Mouse (Mus musculus) liver, adult 2 months (tissue): ENCODE measurements at regions not wholly inside any gene's neighbourhood (a gene's known extent, or its start where the extent isn't known, plus 50 kb on each side); places are given as distances from the start of the nearest gene placed in this dataset.

ENCODE experiments used
- DNase-seq: peaks from one replicate; pipeline ENCODE4 v3.0.0-alpha.2; 2011; ENCODE audit warnings: low read depth, low spot score; ENCODE audit errors: extremely low read depth
- H3K27ac ChIP-seq: fragments of 200-500 bp; replicated peaks from 2 replicates; pipeline ENCODE4 v1.5.1; 2012; ENCODE audit warnings: low read depth, mild to moderate bottlenecking, control low read depth, inconsistent platforms, low read length; ENCODE audit not compliant: insufficient read depth
- H3K27me3 ChIP-seq: fragments of 200-500 bp; 2 replicates; pipeline ENCODE4 v1.6.1; 2012; ENCODE audit warnings: mild to moderate bottlenecking, moderate library complexity, low read length, inconsistent platforms; ENCODE audit not compliant: control insufficient read depth, insufficient read depth
- H3K36me3 ChIP-seq: fragments of 200-500 bp; 2 replicates; pipeline ENCODE4 v1.6.1; 2012; ENCODE audit warnings: low read length, inconsistent platforms; ENCODE audit not compliant: control insufficient read depth, insufficient read depth
- H3K4me1 ChIP-seq: fragments of 200-500 bp; 2 replicates; pipeline ENCODE4 v1.6.1; 2011; ENCODE audit warnings: low read length; ENCODE audit not compliant: control insufficient read depth, insufficient read depth
- H3K4me3 ChIP-seq: fragments of 200-500 bp; 2 replicates; pipeline ENCODE4 v1.5.1; 2011; ENCODE audit warnings: low read depth, mild to moderate bottlenecking, control low read depth, low read length, moderate library complexity; ENCODE audit not compliant: insufficient read depth
- H3K79me2 ChIP-seq: fragments of 200-500 bp; 2 replicates; pipeline ENCODE4 v1.6.1; 2012; ENCODE audit warnings: inconsistent platforms, mild to moderate bottlenecking, low read length, moderate library complexity; ENCODE audit not compliant: control insufficient read depth, insufficient read depth
- H3K9ac ChIP-seq: fragments of 200-500 bp; 2 replicates; pipeline ENCODE4 v1.6.1; 2012; ENCODE audit warnings: low read depth, mild to moderate bottlenecking, control low read depth, inconsistent platforms, low read length
- CTCF ChIP-seq: fragments of 200-500 bp; IDR thresholded peaks from 2 replicates; pipeline ENCODE4 v1.5.1; 2011; ENCODE audit warnings: low read depth, low read length, control low read depth
- POLR2A ChIP-seq: fragments of 200-500 bp; IDR thresholded peaks from 2 replicates; pipeline ENCODE4 v1.6.1; 2011; ENCODE audit warnings: low read length, control low read depth; ENCODE audit not compliant: insufficient read depth; ENCODE audit errors: extremely low read depth
- WGBS: fragments of 180-500 bp; shearing (Covaris S2); methylation state at CpG from one replicate; pipeline ENCODE4 v1.1.7; 2018; 5-methylcytosine and 5-hydroxymethylcytosine counted together

DNA sequence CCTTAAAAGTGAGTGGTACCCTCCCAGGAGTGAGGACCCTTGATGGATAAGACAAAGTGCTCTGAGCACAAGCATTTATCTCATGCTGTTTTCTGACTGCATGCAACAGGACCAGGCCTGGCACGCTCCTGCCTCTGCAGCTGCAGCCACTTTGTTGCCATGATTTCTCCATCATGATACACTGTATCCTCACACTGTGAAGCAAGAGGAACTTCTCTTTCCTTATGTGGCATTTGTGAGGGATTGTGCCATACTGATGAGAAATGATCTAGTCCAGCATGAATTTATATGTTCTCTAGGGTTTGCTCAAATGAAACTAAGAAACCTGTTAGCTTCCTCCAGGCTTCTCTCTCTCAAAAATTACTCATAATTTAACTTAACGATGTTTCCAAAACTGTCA is 380.2 kb upstream of the Trib2 start:
- no peak overlapping the region for H3K27ac ChIP-seq
- H3K4me3 ChIP-seq: no peak overlapping the region
- no peaks in the 10 kb centered on the region for H3K27me3 ChIP-seq
- TF ChIP-seq CTCF: no peak
- no peak for TF ChIP-seq POLR2A
- no peaks in the 10 kb centered on the region for H3K79me2 ChIP-seq
- no peaks in the 10 kb centered on the region for H3K4me1 ChIP-seq
- no peak for DNase-seq
- WGBS: 94% methylated on average over 2 of the region's 2 CpGs
- no peaks in the 10 kb centered on the region for H3K36me3 ChIP-seq
- H3K9ac ChIP-seq: no peak overlapping the region

GRCm38 (mm10) chr12:16191803-16192389 is 375.2 kb upstream of the Trib2 start:
- WGBS: 86% methylated on average over 3 of the region's 3 CpGs
- TF ChIP-seq POLR2A (no peak), CTCF (no peak)
- no peaks in the 10 kb centered on the region for H3K79me2 ChIP-seq
- DNase-seq: no peak
- no peak overlapping the region for H3K27ac ChIP-seq
- no peak overlapping the region for H3K4me3 ChIP-seq
- H3K9ac ChIP-seq: no peak overlapping the region
- no peaks in the 10 kb centered on the region for H3K4me1 ChIP-seq
- no peaks in the 10 kb centered on the region for H3K27me3 ChIP-seq
- H3K36me3 ChIP-seq: no peaks in the 10 kb centered on the region

DNA sequence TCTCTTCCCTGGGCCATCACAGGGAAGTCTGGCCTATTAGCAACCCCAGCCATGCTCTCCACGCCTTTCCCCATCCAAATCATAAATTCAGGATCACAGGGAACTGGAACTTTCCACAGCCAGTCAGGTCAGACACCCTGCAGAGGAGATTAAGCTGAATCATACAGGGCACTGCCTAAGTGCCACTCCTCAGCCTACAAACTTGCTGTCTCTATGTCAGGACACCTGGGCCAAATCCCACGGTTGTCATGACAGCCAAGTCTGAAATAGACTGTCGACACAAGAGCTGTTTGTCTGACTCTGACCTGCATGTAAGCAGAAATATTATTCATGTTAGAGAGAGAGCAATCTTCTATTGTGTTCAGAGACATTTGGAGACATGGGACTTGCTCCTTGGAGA is 374.0 kb upstream of the Trib2 start:
- no peak overlapping the region for H3K27ac ChIP-seq
- no peak overlapping the region for H3K4me3 ChIP-seq
- H3K36me3 ChIP-seq: no peaks in the 10 kb centered on the region
- H3K79me2 ChIP-seq: no peaks in the 10 kb centered on the region
- no peak for DNase-seq
- TF ChIP-seq POLR2A (no peak), CTCF (no peak)
- H3K9ac ChIP-seq: no peak overlapping the region
- WGBS: 74% methylated on average over 3 of the region's 3 CpGs
- H3K27me3 ChIP-seq: no peaks in the 10 kb centered on the region
- H3K4me1 ChIP-seq: no peaks in the 10 kb centered on the region

- no peak overlapping the region for H3K4me3 ChIP-seq
- no peaks in the 10 kb centered on the region for H3K36me3 ChIP-seq
- no peaks in the 10 kb centered on the region for H3K4me1 ChIP-seq
- H3K79me2 ChIP-seq: no peaks in the 10 kb centered on the region
- no peak overlapping the region for H3K27ac ChIP-seq
- H3K9ac ChIP-seq: no peak overlapping the region
- TF ChIP-seq CTCF: no peak
- no peaks in the 10 kb centered on the region for H3K27me3 ChIP-seq
- peak; percentile 81 for DNase-seq
Measured at GRCm38 (mm10) chr12:16189441-16189840, 372.7 kb upstream of the Trib2 start.

DNA sequence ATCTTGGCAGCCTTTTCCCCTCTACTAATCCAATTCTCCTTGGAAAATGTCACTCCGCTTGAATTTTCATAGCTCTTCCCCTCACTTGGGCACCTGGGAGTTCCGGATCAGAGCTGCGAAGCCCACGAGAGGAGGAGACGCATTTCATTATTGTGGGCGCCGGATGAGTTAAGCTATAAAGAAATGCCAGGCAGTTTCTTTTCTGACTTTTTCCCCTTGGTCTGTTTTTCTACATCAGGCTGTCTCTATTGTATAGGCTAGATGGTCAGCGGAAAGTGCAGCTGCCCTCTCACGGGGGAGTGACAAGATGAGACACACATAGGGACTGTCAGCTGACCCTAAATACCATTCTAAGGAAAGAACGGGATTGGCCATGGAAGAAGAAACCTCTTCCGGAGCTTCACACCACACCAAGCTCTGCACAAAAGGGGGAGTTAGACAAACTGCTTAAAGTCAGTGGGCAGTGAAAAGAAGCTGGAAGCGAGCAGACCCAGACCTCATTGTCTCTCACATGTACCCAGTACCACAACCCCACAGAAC is 369.3 kb upstream of the Trib2 start:
- Histone ChIP-seq H3K4me3 (no peak overlapping the region), H3K79me2 (no peaks in the 10 kb centered on the region), H3K27ac (no peak overlapping the region), H3K27me3 (no peaks in the 10 kb centered on the region), H3K36me3 (no peaks in the 10 kb centered on the region), H3K4me1 (no peaks in the 10 kb centered on the region), H3K9ac (no peak overlapping the region)
- WGBS: 67% methylated on average over 12 of the region's 12 CpGs
- TF ChIP-seq POLR2A: no peak
- TF ChIP-seq CTCF: no peak
- DNase-seq: no peak

DNA sequence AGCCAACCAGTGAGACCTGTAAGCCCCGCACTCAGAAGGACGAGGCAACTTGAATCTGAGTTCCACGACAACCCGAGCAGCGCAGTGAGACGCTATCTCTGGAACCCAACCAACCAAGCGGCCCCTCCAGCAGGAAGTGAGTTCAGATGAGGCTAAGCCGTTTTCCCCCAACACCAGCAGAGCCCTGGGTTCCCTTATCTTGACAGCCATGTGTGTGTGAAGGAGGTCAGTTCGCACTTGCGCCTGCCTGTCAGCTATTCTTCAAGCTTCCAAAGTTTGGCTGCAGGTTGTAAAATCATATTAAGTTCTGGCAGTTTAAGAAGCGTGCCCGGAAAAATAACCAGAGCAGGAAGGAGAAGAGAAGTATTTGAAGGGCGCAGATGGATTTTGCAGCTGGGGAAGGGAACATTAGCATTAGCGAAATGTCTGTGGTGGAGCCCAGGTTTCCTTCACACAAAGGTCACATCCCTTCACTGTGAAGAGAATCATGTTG is 368.8 kb upstream of the Trib2 start:
- WGBS: 40% methylated on average over 14 of the region's 14 CpGs
- H3K27me3 ChIP-seq: no peaks in the 10 kb centered on the region
- H3K4me3 ChIP-seq: no peak overlapping the region
- no peaks in the 10 kb centered on the region for H3K79me2 ChIP-seq
- H3K4me1 ChIP-seq: no peaks in the 10 kb centered on the region
- H3K27ac ChIP-seq: no peak overlapping the region
- no peak overlapping the region for H3K9ac ChIP-seq
- TF ChIP-seq POLR2A (no peak), CTCF (no peak)
- DNase-seq: no peak
- H3K36me3 ChIP-seq: no peaks in the 10 kb centered on the region
